Mouse (Mus musculus): ENCODE data around the gene Gphn. TPM values are rescaled to one million over a fixed set of nuclear protein-coding genes. Genes with fewer than 3 reads are reported as not detected.

The Gphn gene
- total RNA-seq, 1 experiment = 7.3 TPM

- Histone ChIP-seq H3K9me3 (ENCODE audit: control insufficient read depth, insufficient read depth, low read depth, low read length) (no peaks in the 10 kb centered on the region), H3K36me3 (ENCODE audit: control insufficient read depth, insufficient read depth, low read length, poor library complexity, severe bottlenecking) (no peaks in the 10 kb centered on the region), H3K9ac (ENCODE audit: insufficient read depth, low read depth, low read length, poor library complexity, severe bottlenecking) (no peak overlapping the region), H3K27ac (ENCODE audit: insufficient read depth, low read depth, low read length, poor library complexity, severe bottlenecking) (no peak overlapping the region), H3K4me3 (ENCODE audit: insufficient read depth in 1 of 2, low read depth in 1 of 2, low read length in 2 of 2, poor library complexity in 1 of 2, severe bottlenecking in 1 of 2) (no peak overlapping the region), H3K4me1 (ENCODE audit: control insufficient read depth in 2 of 2, insufficient read depth in 2 of 2, low read length in 2 of 2, poor library complexity in 1 of 2) (peaks cover 0 to 2% of the 10 kb centered on the region in 2 experiments; a peak in 1 of 4 replicates)
- no peak for DNase-seq (ENCODE audit: low read depth, low spot score)
- TF ChIP-seq CHD2 (IDR thresholded peaks at IDR 0.05; ENCODE audit: low read depth, low read length) (no peak), ZC3H11A (IDR thresholded peaks at IDR 0.05; ENCODE audit: borderline replicate concordance, low read depth, low read length) (no peak), MAFK (IDR thresholded peaks at IDR 0.05; ENCODE audit: insufficient read depth, low read depth, low read length) (no peak), ZNF384 (IDR thresholded peaks at IDR 0.05; ENCODE audit: low read depth, low read length) (no peak), HCFC1 (IDR thresholded peaks at IDR 0.05; ENCODE audit: borderline replicate concordance, insufficient read depth, low read length) (no peak)
- in situ Hi-C loops (cut with MboI; ENCODE audit: low sequenced_read_pairs in 2 of 2, unreplicated experiment in 2 of 2) = no loop called here
Measured at GRCm38 (mm10) chr12:78643691-78644090, 417.5 kb downstream of the Gphn start.

- peaks cover 0 to 2% of the 10 kb centered on the region in 2 experiments; a peak in 1 of 4 replicates for H3K4me1 ChIP-seq (ENCODE audit: control insufficient read depth in 2 of 2, insufficient read depth in 2 of 2, low read length in 2 of 2, poor library complexity in 1 of 2)
- H3K36me3 ChIP-seq (ENCODE audit: control insufficient read depth, insufficient read depth, low read length, poor library complexity, severe bottlenecking) = no peaks in the 10 kb centered on the region
- no peak overlapping the region for H3K27ac ChIP-seq (ENCODE audit: insufficient read depth, low read depth, low read length, poor library complexity, severe bottlenecking)
- in situ Hi-C loops (cut with MboI; ENCODE audit: low sequenced_read_pairs in 2 of 2, unreplicated experiment in 2 of 2) = no loop called here
- no peaks in the 10 kb centered on the region for H3K9me3 ChIP-seq (ENCODE audit: control insufficient read depth, insufficient read depth, low read depth, low read length)
- H3K4me3 ChIP-seq (ENCODE audit: insufficient read depth in 1 of 2, low read depth in 1 of 2, low read length in 2 of 2, poor library complexity in 1 of 2, severe bottlenecking in 1 of 2) = no peak overlapping the region
- TF ChIP-seq MAFK (IDR thresholded peaks at IDR 0.05; ENCODE audit: insufficient read depth, low read depth, low read length) = no peak
- TF ChIP-seq CHD2 (IDR thresholded peaks at IDR 0.05; ENCODE audit: low read depth, low read length) = no peak
- no peak for TF ChIP-seq HCFC1 (IDR thresholded peaks at IDR 0.05; ENCODE audit: borderline replicate concordance, insufficient read depth, low read length)
- no peak for TF ChIP-seq ZNF384 (IDR thresholded peaks at IDR 0.05; ENCODE audit: low read depth, low read length)
- no peak for TF ChIP-seq ZC3H11A (IDR thresholded peaks at IDR 0.05; ENCODE audit: borderline replicate concordance, low read depth, low read length)
- no peak overlapping the region for H3K9ac ChIP-seq (ENCODE audit: insufficient read depth, low read depth, low read length, poor library complexity, severe bottlenecking)
- no peak for DNase-seq (ENCODE audit: low read depth, low spot score)
Measured at GRCm38 (mm10) chr12:78645282-78645681, 419.1 kb downstream of the Gphn start.

GRCm38 (mm10) chr12:78659718-78660304 lies 433.6 kb downstream of the Gphn start:
- Histone ChIP-seq H3K9ac (ENCODE audit: insufficient read depth, low read depth, low read length, poor library complexity, severe bottlenecking) (no peak overlapping the region), H3K36me3 (ENCODE audit: control insufficient read depth, insufficient read depth, low read length, poor library complexity, severe bottlenecking) (no peaks in the 10 kb centered on the region), H3K4me1 (ENCODE audit: control insufficient read depth in 2 of 2, insufficient read depth in 2 of 2, low read length in 2 of 2, poor library complexity in 1 of 2) (no peaks in the 10 kb centered on the region), H3K27ac (ENCODE audit: insufficient read depth, low read depth, low read length, poor library complexity, severe bottlenecking) (no peak overlapping the region), H3K4me3 (ENCODE audit: insufficient read depth in 1 of 2, low read depth in 1 of 2, low read length in 2 of 2, poor library complexity in 1 of 2, severe bottlenecking in 1 of 2) (no peak overlapping the region), H3K9me3 (ENCODE audit: control insufficient read depth, insufficient read depth, low read depth, low read length) (no peaks in the 10 kb centered on the region)
- TF ChIP-seq MAFK (IDR thresholded peaks at IDR 0.05; ENCODE audit: insufficient read depth, low read depth, low read length) = no peak
- no peak for TF ChIP-seq ZNF384 (IDR thresholded peaks at IDR 0.05; ENCODE audit: low read depth, low read length)
- no peak for TF ChIP-seq CHD2 (IDR thresholded peaks at IDR 0.05; ENCODE audit: low read depth, low read length)
- no peak for TF ChIP-seq HCFC1 (IDR thresholded peaks at IDR 0.05; ENCODE audit: borderline replicate concordance, insufficient read depth, low read length)
- no peak for TF ChIP-seq ZC3H11A (IDR thresholded peaks at IDR 0.05; ENCODE audit: borderline replicate concordance, low read depth, low read length)
- in situ Hi-C loops (cut with MboI; ENCODE audit: low sequenced_read_pairs in 2 of 2, unreplicated experiment in 2 of 2) = no loop called here
- no peak for DNase-seq (ENCODE audit: low read depth, low spot score)

GRCm38 (mm10) chr12:78678101-78678806 lies 452.1 kb downstream of the Gphn start:
- Histone ChIP-seq H3K36me3 (ENCODE audit: control insufficient read depth, insufficient read depth, low read length, poor library complexity, severe bottlenecking) (no peaks in the 10 kb centered on the region), H3K9me3 (ENCODE audit: control insufficient read depth, insufficient read depth, low read depth, low read length) (no peaks in the 10 kb centered on the region), H3K4me1 (ENCODE audit: control insufficient read depth in 2 of 2, insufficient read depth in 2 of 2, low read length in 2 of 2, poor library complexity in 1 of 2) (no peaks in the 10 kb centered on the region), H3K4me3 (ENCODE audit: insufficient read depth in 1 of 2, low read depth in 1 of 2, low read length in 2 of 2, poor library complexity in 1 of 2, severe bottlenecking in 1 of 2) (no peak overlapping the region), H3K9ac (ENCODE audit: insufficient read depth, low read depth, low read length, poor library complexity, severe bottlenecking) (no peak overlapping the region), H3K27ac (ENCODE audit: insufficient read depth, low read depth, low read length, poor library complexity, severe bottlenecking) (no peak overlapping the region)
- in situ Hi-C loops (cut with MboI; ENCODE audit: low sequenced_read_pairs in 2 of 2, unreplicated experiment in 2 of 2) = no loop called here
- no peak for TF ChIP-seq CHD2 (IDR thresholded peaks at IDR 0.05; ENCODE audit: low read depth, low read length)
- TF ChIP-seq HCFC1 (IDR thresholded peaks at IDR 0.05; ENCODE audit: borderline replicate concordance, insufficient read depth, low read length) = no peak
- TF ChIP-seq ZNF384 (IDR thresholded peaks at IDR 0.05; ENCODE audit: low read depth, low read length) = no peak
- no peak for TF ChIP-seq MAFK (IDR thresholded peaks at IDR 0.05; ENCODE audit: insufficient read depth, low read depth, low read length)
- no peak for DNase-seq (ENCODE audit: low read depth, low spot score)

Measured in ES-E14 (cell line).